Mouse (Mus musculus): ENCODE measurements around the gene Fam71a.

GRCm38 (mm10) chr1:191182431-191183162 is 18.0 kb upstream of the Fam71a start:
- no peak for TF ChIP-seq ZNF384 (IDR thresholded peaks at IDR 0.05; ENCODE audit: low read depth, low read length)
- peak in 1 of 2 experiments; percentile 81; a peak in 2 of 4 replicates for TF ChIP-seq CTCF (conservative IDR thresholded peaks at IDR 0.05 in 1 of 2, IDR thresholded peaks at IDR 0.05 in 1 of 2; ENCODE audit: low read depth in 2 of 2, low read length in 2 of 2)
- no peak for TF ChIP-seq POLR2AphosphoS2 (IDR thresholded peaks at IDR 0.05; ENCODE audit: low read depth, low read length)
- TF ChIP-seq EP300 (IDR thresholded peaks at IDR 0.05; ENCODE audit: low read length), result no peak
- peak; percentile 15; the same call in 1 of the 2 replicates for TF ChIP-seq MAX (IDR thresholded peaks at IDR 0.05; ENCODE audit: low read length)
- TF ChIP-seq ZC3H11A (IDR thresholded peaks at IDR 0.05; ENCODE audit: low read depth, low read length), result no peak

All from CH12.LX (cell line).